Mouse (Mus musculus) CH12.LX (cell line): ENCODE data around the gene Cers6.

Experiments
- BHLHE40 ChIP-seq: IDR thresholded peaks from 2 replicates; pipeline ENCODE4 v1.6.1; 2011; ENCODE audit warnings: mild to moderate bottlenecking, low read depth, low read length, improper control_type of control experiment
- CHD1 ChIP-seq: IDR thresholded peaks from 2 replicates; pipeline ENCODE4 v1.6.1; 2012; ENCODE audit warnings: low read depth, low read length, improper control_type of control experiment, inconsistent platforms
- CTCF ChIP-seq, 2 experiments: IDR thresholded peaks in 1 of 2; conservative IDR thresholded peaks in 1 of 2; 2 replicates each; pipeline ENCODE4 v1.5.1; 2011 to 2012; ENCODE audit warnings: low read depth in 2 of 2, low read length in 2 of 2, improper control_type of control experiment in 1 of 2, inconsistent platforms in 1 of 2, mild to moderate bottlenecking in 1 of 2, moderate library complexity in 1 of 2
- E2F4 ChIP-seq: IDR thresholded peaks from 2 replicates; pipeline ENCODE4 v1.6.1; 2011; ENCODE audit warnings: low read depth, low read length, improper control_type of control experiment; ENCODE audit not compliant: insufficient replicate concordance
- EP300 ChIP-seq: IDR thresholded peaks from 2 replicates; pipeline ENCODE4 v1.6.1; 2011; ENCODE audit warnings: low read length, improper control_type of control experiment
- JUND ChIP-seq: conservative IDR thresholded peaks from 2 replicates; pipeline ENCODE4 v1.6.1; 2011; ENCODE audit warnings: low read depth, low read length, improper control_type of control experiment
- MAX ChIP-seq: IDR thresholded peaks from 2 replicates; pipeline ENCODE4 v1.6.1; 2011; ENCODE audit warnings: low read length, improper control_type of control experiment
- MXI1 ChIP-seq: IDR thresholded peaks from 2 replicates; pipeline ENCODE4 v1.6.1; 2011; ENCODE audit warnings: mild to moderate bottlenecking, low read depth, low read length, improper control_type of control experiment
- NRF1 ChIP-seq: IDR thresholded peaks from 2 replicates; pipeline ENCODE4 v1.6.1; 2014; ENCODE audit warnings: low read depth, mild to moderate bottlenecking, inconsistent platforms, low read length, improper control_type of control experiment, moderate library complexity
- PAX5 ChIP-seq: IDR thresholded peaks from 2 replicates; pipeline ENCODE4 v1.6.1; 2012; ENCODE audit warnings: low read length, inconsistent platforms, mixed read lengths
- POLR2A ChIP-seq: IDR thresholded peaks from 2 replicates; pipeline ENCODE4 v1.6.1; 2011; ENCODE audit warnings: low read depth, mild to moderate bottlenecking, improper control_type of control experiment, low read length
- POLR2AphosphoS2 ChIP-seq: IDR thresholded peaks from 2 replicates; pipeline ENCODE4 v1.6.1; 2011; ENCODE audit warnings: low read depth, low read length, improper control_type of control experiment
- RAD21 ChIP-seq: IDR thresholded peaks from 2 replicates; pipeline ENCODE4 v1.6.1; 2011; ENCODE audit warnings: low read depth, mild to moderate bottlenecking, low read length, improper control_type of control experiment, moderate library complexity
- SIN3A ChIP-seq: IDR thresholded peaks from 2 replicates; pipeline ENCODE4 v1.6.1; 2012; ENCODE audit warnings: low read length, improper control_type of control experiment, inconsistent platforms

GRCm38 (mm10) chr2:68907721-68908463, 46.7 kb downstream of the Cers6 start:
- TF ChIP-seq CTCF (conservative IDR thresholded peaks at IDR 0.05 in 1 of 2, IDR thresholded peaks at IDR 0.05 in 1 of 2; ENCODE audit: low read depth in 2 of 2, low read length in 2 of 2) (no peak), CHD1 (no peak), NRF1 (no peak), EP300 (no peak), POLR2AphosphoS2 (no peak), MXI1 (no peak), BHLHE40 (no peak), MAX (no peak), POLR2A (no peak), RAD21 (no peak), SIN3A (no peak), PAX5 (no peak), JUND (no peak), E2F4 (no peak)
